Mouse (Mus musculus): ENCODE measurements at regions not wholly inside any gene's neighbourhood (a gene's known extent, or its start where the extent isn't known, plus 50 kb on each side); places are given as distances from the start of the nearest gene placed in this dataset.

GRCm38 (mm10) chr15:38169191-38169590 lies 743.8 kb downstream of the 4930447A16Rik start:
- H3K9me3 ChIP-seq (ENCODE audit: control insufficient read depth) = no peaks in the 10 kb centered on the region
- H3K4me1 ChIP-seq (replicated peaks; ENCODE audit: control insufficient read depth, insufficient read depth, low read length) = no peaks in the 10 kb centered on the region
- 75% methylated on average over 8 of the region's 8 CpGs for WGBS
- TF ChIP-seq CTCF (IDR thresholded peaks at IDR 0.05; ENCODE audit: low read depth) = no peak
- no peak overlapping the region for H3K4me3 ChIP-seq (ENCODE audit: low read depth, low read length)
- H3K27ac ChIP-seq (ENCODE audit: low read depth, low read length) = no peak overlapping the region
- no peaks in the 10 kb centered on the region for H3K36me3 ChIP-seq (ENCODE audit: control insufficient read depth, insufficient read depth)
- no peaks in the 10 kb centered on the region for H3K27me3 ChIP-seq (replicated peaks; ENCODE audit: control insufficient read depth, insufficient read depth, low read length)
- no peak overlapping the region for H3K9ac ChIP-seq (ENCODE audit: low read depth, low read length)
- ATAC-seq = no peak
- H3K4me2 ChIP-seq (replicated peaks; ENCODE audit: low read depth) = no peak overlapping the region

Data from intestine, postnatal 0 days (tissue).